In the genomic region with DNA sequence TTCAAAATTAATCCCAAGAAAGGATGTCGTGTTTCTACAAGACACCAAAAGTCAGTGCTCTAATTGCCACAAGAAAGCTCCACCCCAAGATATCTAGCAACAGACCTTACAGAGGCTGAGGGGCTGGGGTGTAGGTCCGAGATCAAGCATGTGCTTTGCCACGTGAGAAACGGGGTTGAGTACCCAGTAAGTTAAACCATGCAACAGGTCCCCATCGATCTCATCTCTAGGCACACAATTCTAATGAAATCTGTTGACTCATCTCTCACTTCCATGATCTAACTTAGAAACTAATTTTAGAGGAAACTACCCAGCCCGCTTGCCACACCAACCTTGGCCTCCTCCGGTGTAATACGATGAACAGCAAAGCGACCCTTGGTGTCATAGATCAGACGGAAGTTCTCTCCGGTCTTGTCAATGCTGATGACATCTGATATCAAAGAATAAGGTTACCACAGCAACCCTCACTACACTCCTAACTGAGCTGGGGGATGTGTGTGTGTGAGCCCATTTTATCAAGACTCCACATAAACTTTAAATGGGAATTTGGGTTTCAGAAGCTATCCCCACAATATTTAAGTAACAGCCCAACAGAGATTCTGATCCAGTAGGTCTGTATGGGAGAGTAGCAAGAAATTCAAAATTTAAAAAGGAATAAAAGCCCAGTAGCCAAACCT, we compare ENCODE assay signal across 8 mouse cellular contexts. TPM values are rescaled to one million over a fixed set of nuclear protein-coding genes. Genes with fewer than 3 reads are reported as not detected.
DNase-seq lines count a peak whose midpoint lies in the region; ATAC-seq lines count a peak whose summit lies in the region.

No protein-coding gene starts in this region.

- WGBS in lung, embryonic 16.5 days: 29% methylated on average over 11 of the region's 11 CpGs
- WGBS in forebrain, embryonic 12.5 days: 47% methylated on average over 11 of the region's 11 CpGs
- 27% methylated on average over 11 of the region's 11 CpGs for WGBS in liver, embryonic 12.5 days (ENCODE audit: insufficient replicate concordance)
- WGBS in stomach, embryonic 16.5 days: 30% methylated on average over 11 of the region's 11 CpGs

- H3K36me3 ChIP-seq in lung, embryonic 16.5 days (ENCODE audit: control insufficient read depth, insufficient read depth, low read length): no peaks in the 10 kb centered on the region; the same call in none of the 2 replicates
- H3K36me3 ChIP-seq in forebrain, embryonic 12.5 days (replicated peaks): peaks cover 10% of the 10 kb centered on the region
- H3K36me3 ChIP-seq in liver, embryonic 12.5 days: peaks cover 56% of the 10 kb centered on the region
- H3K36me3 ChIP-seq in stomach, embryonic 16.5 days (ENCODE audit: control insufficient read depth, insufficient read depth, low read length): no peaks in the 10 kb centered on the region

- no peak for ATAC-seq in lung, embryonic 16.5 days (ENCODE audit: low read depth)
- no peak for ATAC-seq in forebrain, embryonic 12.5 days (ENCODE audit: low FRiP score)
- no peak for ATAC-seq in liver, embryonic 12.5 days
- no peak for ATAC-seq in stomach, embryonic 16.5 days (ENCODE audit: insufficient read depth, low FRiP score)

- no peak overlapping the region for H3K27ac ChIP-seq in lung, embryonic 16.5 days (ENCODE audit: low read length)
- H3K27ac ChIP-seq in forebrain, embryonic 12.5 days: no peak overlapping the region
- peak overlapping the region; percentile 80 for H3K27ac ChIP-seq in liver, embryonic 12.5 days
- H3K27ac ChIP-seq in stomach, embryonic 16.5 days (ENCODE audit: low read length): no peak overlapping the region

- H3K4me2 ChIP-seq in lung, embryonic 16.5 days (ENCODE audit: low read depth, low read length): peak overlapping the region; percentile 46
- peak overlapping the region; percentile 59 for H3K4me2 ChIP-seq in forebrain, embryonic 12.5 days
- H3K4me2 ChIP-seq in liver, embryonic 12.5 days: peak overlapping the region; percentile 68
- H3K4me2 ChIP-seq in stomach, embryonic 16.5 days (ENCODE audit: low read depth, low read length): peak overlapping the region; percentile 65

- no peaks in the 10 kb centered on the region for H3K27me3 ChIP-seq in lung, embryonic 16.5 days (ENCODE audit: control insufficient read depth, insufficient read depth, low read depth, low read length)
- 0 out of 2 replicates have a peak, but pooled peaks cover 5% of the 10 kb centered on the region for H3K27me3 ChIP-seq in forebrain, embryonic 12.5 days
- 0 out of 2 replicates have a peak, but pooled peaks cover 8% of the 10 kb centered on the region for H3K27me3 ChIP-seq in liver, embryonic 12.5 days (replicated peaks)
- no peaks in the 10 kb centered on the region; the same call in 1 of the 2 replicates for H3K27me3 ChIP-seq in stomach, embryonic 16.5 days (ENCODE audit: control insufficient read depth, insufficient read depth, low read length)

- peak overlapping the region; percentile 80 for H3K9ac ChIP-seq in lung, embryonic 16.5 days (ENCODE audit: low read length)
- peak overlapping the region; percentile 68 for H3K9ac ChIP-seq in forebrain, embryonic 12.5 days
- peak overlapping the region; percentile 74 for H3K9ac ChIP-seq in liver, embryonic 12.5 days
- peak overlapping the region; percentile 85 for H3K9ac ChIP-seq in stomach, embryonic 16.5 days (ENCODE audit: low read length)

- H3K9me3 ChIP-seq in lung, embryonic 16.5 days (ENCODE audit: control insufficient read depth, low read length): no peaks in the 10 kb centered on the region
- H3K9me3 ChIP-seq in forebrain, embryonic 12.5 days: no peaks in the 10 kb centered on the region
- no peaks in the 10 kb centered on the region for H3K9me3 ChIP-seq in liver, embryonic 12.5 days (replicated peaks)
- no peaks in the 10 kb centered on the region for H3K9me3 ChIP-seq in stomach, embryonic 16.5 days (replicated peaks; ENCODE audit: control insufficient read depth, low read length)

- H3K4me1 ChIP-seq in lung, embryonic 16.5 days (replicated peaks; ENCODE audit: control insufficient read depth, insufficient read depth, low read length): no peaks in the 10 kb centered on the region
- H3K4me1 ChIP-seq in forebrain, embryonic 12.5 days: peaks cover 16% of the 10 kb centered on the region
- H3K4me1 ChIP-seq in liver, embryonic 12.5 days: 0 out of 2 replicates have a peak, but pooled peaks cover 13% of the 10 kb centered on the region
- H3K4me1 ChIP-seq in stomach, embryonic 16.5 days (ENCODE audit: control insufficient read depth, insufficient read depth, low read length): no peaks in the 10 kb centered on the region

- peak overlapping the region; percentile 63 for H3K4me3 ChIP-seq in lung, embryonic 16.5 days (ENCODE audit: low read length)
- H3K4me3 ChIP-seq in forebrain, embryonic 12.5 days (replicated peaks): peak overlapping the region; percentile 52
- H3K4me3 ChIP-seq in liver, embryonic 12.5 days: peak overlapping the region; percentile 66
- peak overlapping the region; percentile 63 for H3K4me3 ChIP-seq in stomach, embryonic 16.5 days (replicated peaks; ENCODE audit: low read length)

- no peak for DNase-seq in lung, postnatal 36 days
- no peak for DNase-seq in cerebellum, postnatal 4 days (ENCODE audit: low spot score in 2 of 2)
- no peak for DNase-seq in kidney, postnatal 10 days
- DNase-seq in urinary bladder, postnatal 4 days (ENCODE audit: low spot score in 2 of 2): no peak

RNA-seq across cellular contexts. Expression of a gene that starts 2.0 kb away (rescaled TPM):
- polyA plus RNA-seq in lung, embryonic 16.5 days (2015; fragmentation: Nextera tagmentation; extraction: Ambion mirVana): 780 and 798 TPM in 2 replicates
- 531 and 555 TPM in 2 replicates for polyA plus RNA-seq in forebrain, embryonic 12.5 days (2016; fragmentation: Nextera tagmentation; extraction: Ambion mirVana)
- polyA plus RNA-seq in liver, embryonic 12.5 days (2016; fragmentation: Nextera tagmentation; extraction: Ambion mirVana): 627 and 649 TPM in 2 replicates
- polyA plus RNA-seq in stomach, embryonic 16.5 days (2015; fragmentation: Nextera tagmentation; extraction: Ambion mirVana): 670 and 719 TPM in 2 replicates

RNA-seq across cellular contexts. Expression of a gene that starts 30.3 kb away (rescaled TPM):
- polyA plus RNA-seq in lung, embryonic 16.5 days (2015; fragmentation: Nextera tagmentation; extraction: Ambion mirVana): 15.7 and 16.8 TPM in 2 replicates
- polyA plus RNA-seq in forebrain, embryonic 12.5 days (2016; fragmentation: Nextera tagmentation; extraction: Ambion mirVana): 17.9 and 18.5 TPM in 2 replicates
- polyA plus RNA-seq in liver, embryonic 12.5 days (2016; fragmentation: Nextera tagmentation; extraction: Ambion mirVana): 16.1 and 17.0 TPM in 2 replicates
- 9.7 and 10.1 TPM in 2 replicates for polyA plus RNA-seq in stomach, embryonic 16.5 days (2015; fragmentation: Nextera tagmentation; extraction: Ambion mirVana)
